Mouse (Mus musculus): ENCODE measurements around the gene Rasgrp4.
"Not testable (repeated sequence)": the region's sequence is repeated elsewhere in the genome, so short reads cannot be mapped to it uniquely, and the experiment has no call there.

The Rasgrp4 gene

GRCm38 (mm10) chr7:29172390-29173016 lies 37.9 kb downstream of the Rasgrp4 start:
- CTCF ChIA-PET, result no interaction called here

DNA sequence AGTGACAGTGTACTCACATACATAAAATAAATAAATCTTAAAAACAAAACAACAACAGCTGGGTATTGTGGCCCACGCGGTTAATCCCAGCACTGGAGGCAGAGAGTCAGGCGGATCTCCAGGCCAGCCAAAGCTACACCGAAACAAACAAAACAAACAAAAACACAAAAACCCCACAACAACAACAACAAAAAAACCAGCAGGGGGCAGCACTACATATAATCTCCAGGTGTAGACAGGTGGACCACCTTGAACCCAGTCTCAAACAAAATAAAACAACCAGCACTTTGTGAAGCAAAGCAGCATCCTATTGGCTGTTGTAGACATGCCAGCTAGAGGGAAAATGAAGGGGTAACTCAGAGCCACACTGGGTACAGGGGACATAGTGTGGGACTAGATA lies 43.5 kb downstream of the Rasgrp4 start:
- CTCF ChIA-PET, result interaction anchor here (0.5 kb wide), 1 partner anchor 36 kb away, joined by 7 read pairs; the partner anchor contains the start of gene Catsperg1

DNA sequence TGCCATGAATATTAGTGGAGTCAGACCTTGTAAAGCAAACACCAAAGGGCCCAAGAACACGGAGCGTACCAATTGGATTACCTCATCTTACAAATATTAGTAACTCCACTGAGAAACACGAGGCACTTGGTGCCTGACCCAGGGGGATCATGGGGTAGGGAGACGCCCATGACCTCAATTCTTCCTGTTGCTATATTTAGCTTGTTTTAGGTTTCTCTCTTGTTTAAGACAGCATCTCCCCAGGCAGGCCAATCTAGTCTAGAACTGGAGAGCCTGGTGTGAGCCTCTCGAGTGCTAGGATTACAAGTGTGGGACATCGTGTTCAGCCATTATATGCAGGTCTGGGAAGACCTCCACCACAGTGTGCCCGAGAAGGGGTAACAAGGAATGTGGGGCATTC lies 44.7 kb downstream of the Rasgrp4 start:
- CTCF ChIA-PET, result interaction anchor here (0.6 kb wide), 1 partner anchor 110 kb away, joined by 4 read pairs; the partner anchor contains the start of gene Ppp1r14a

DNA sequence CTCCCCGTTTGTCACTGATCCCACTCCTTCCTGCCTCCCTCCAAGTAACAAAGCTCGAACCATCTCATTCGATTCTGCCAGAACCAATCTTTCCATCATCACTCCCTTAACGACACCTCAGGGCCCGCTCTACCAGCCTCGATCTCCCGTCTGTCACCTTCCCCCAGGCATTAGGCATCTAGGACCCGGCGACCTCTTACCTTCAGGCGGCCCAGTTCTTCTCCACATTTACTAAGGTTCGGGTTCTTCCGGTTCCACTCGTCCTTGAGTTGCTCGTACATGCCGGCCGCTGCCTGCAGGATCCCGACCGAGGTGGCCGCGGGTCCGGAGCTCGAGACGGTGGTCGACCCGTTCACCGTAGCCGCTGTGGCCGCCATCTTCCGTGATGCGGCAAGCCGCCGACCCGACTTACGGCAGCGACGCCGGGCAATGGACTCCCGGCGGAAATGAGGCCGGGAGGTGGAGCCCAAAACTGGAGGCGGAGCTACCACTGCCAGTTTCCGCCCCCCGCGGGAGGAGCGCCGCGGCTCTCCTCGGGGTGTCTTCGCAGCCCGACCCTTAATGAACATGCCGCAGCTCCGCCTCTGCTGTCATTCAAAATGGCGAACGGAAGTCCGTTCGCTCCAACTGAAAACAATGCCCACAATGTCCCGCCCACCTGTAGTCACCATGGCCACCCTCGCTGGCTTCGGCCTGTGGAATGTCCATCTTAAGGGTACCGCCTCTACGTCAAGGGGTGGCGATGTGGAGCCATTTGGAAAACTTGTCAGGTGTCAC lies 45.6 kb downstream of the Rasgrp4 start, which contains the start of gene Psmd8:
Gene Psmd8 (minus strand): TSS at position 625 of the 777 bp plus-strand sequence.
- CTCF ChIA-PET, result no interaction called here

DNA sequence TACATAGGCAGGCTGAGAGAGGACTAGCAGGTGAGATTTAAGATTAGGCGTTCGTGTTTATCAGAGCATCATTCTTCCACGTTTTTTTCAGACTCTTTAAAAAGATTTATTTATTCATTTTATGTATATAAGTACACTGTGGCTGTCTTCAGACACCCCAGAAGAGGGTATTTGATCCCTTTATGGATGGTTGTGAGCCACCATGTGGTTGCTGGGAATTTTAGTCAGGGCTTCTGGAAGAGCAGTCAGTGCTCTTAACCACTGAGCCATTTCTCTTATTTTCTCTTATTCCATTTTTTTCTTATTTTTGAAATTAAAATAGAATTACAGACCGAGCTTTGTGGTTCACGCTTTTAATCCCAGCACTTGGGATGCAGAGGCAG lies 46.2 kb downstream of the Rasgrp4 start:
- CTCF ChIA-PET, result no interaction called here

DNA sequence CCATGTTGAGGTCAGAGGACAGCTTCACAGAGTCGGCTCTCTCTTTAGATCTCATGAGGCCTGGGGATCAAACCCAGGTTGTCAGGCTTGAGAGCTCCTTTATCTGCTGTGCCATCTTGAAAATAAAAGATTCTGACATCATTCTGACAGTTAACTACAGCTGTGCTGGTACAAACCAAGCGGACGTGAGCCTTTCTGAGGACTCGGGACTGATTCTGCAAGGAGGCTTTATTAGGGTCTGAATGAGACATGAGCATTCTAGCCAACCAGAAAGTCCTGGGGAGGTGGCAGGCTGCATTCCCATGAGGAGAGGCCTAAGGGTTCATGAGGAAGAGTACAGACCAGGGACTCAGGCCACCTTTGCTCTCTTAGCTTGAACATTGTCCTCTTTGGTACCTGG lies 46.7 kb downstream of the Rasgrp4 start:
- CTCF ChIA-PET, result not testable (repeated sequence)

DNA sequence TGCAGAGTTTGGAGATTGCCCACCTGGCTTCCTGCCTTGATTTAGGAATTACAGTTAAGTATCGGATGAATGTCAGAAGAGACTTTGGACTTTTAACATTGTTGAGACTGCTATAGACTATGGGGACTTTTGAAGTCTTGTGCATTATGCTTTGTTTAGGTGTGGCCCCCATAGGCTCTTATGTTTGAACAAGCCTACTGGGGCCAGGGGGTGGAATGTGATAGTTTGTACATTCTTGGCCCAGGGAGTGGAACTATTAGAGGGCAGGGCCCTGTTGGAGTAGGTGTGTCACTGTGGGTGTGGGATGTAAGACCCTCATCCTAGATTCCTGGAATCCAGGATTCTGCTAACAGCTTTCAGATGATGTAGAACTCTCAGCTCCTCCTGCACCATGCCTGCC lies 59.6 kb downstream of the Rasgrp4 start:
- CTCF ChIA-PET, result not testable (repeated sequence)

DNA sequence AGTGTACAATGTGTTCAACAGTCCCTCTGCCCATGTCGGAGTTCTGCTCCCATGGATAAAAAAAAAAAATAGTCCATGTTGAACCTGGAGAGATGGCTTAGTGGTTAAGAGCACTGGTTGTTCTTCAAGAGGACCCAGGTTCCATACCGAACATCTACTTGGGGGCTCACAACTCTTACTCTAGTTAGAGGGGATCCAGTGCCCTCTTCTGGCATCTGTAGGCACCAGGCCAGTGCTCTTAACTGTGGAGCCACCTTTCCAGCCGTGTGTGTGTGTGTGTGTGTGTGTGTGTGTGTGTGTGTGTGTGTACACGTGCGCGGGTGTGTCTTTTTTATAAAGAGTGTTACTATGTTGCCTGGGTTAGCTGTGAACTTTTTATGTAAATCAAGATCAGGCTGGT lies 67.9 kb downstream of the Rasgrp4 start:
- CTCF ChIA-PET, result no interaction called here

Measured in spleen, embryonic (tissue).